Mouse (Mus musculus) hindbrain, embryonic 15.5 days (tissue): ENCODE data around the gene Gm20388. TPM values are rescaled to one million over a fixed set of nuclear protein-coding genes. Genes with fewer than 3 reads are reported as not detected.

Source experiments
- ATAC-seq: fragments of 200-750 bp; cut with Nextera tagmentation; 2 replicates; pipeline ENCODE4 v1.8.0; 2017; ENCODE audit warnings: low read depth, moderate number of reproducible peaks, moderate TSS enrichment; ENCODE audit not compliant: low FRiP score
- H3K27ac ChIP-seq: fragments of 300-500 bp; sonication (generic); replicated peaks from 2 replicates; pipeline ENCODE4 v1.5.1; 2015; ENCODE audit warnings: mild to moderate bottlenecking, inconsistent platforms
- H3K27me3 ChIP-seq: fragments of 300-500 bp; sonication (generic); 2 replicates; pipeline ENCODE4 v1.6.1; 2015; ENCODE audit warnings: control low read depth, inconsistent platforms
- H3K36me3 ChIP-seq: fragments of 300-500 bp; sonication (generic); 2 replicates; pipeline ENCODE4 v1.6.1; 2015; ENCODE audit warnings: control low read depth, inconsistent platforms
- H3K4me1 ChIP-seq: fragments of 300-500 bp; sonication (generic); replicated peaks from 2 replicates; pipeline ENCODE4 v1.6.1; 2015; ENCODE audit warnings: control low read depth, inconsistent platforms
- H3K4me2 ChIP-seq: fragments of 300-500 bp; sonication (generic); 2 replicates; pipeline ENCODE4 v1.6.1; 2015; ENCODE audit warnings: moderate library complexity, mild to moderate bottlenecking, inconsistent platforms
- H3K4me3 ChIP-seq: fragments of 300-500 bp; sonication (generic); 2 replicates; pipeline ENCODE4 v1.5.1; 2015; ENCODE audit warnings: mild to moderate bottlenecking, inconsistent platforms
- H3K9ac ChIP-seq: fragments of 300-500 bp; sonication (generic); 2 replicates; pipeline ENCODE4 v1.6.1; 2015; ENCODE audit warnings: inconsistent platforms
- H3K9me3 ChIP-seq: fragments of 300-500 bp; sonication (generic); 2 replicates; pipeline ENCODE4 v1.6.1; 2016; ENCODE audit warnings: control low read depth, inconsistent platforms
- WGBS: fragments of 180-500 bp; shearing (Covaris S2); methylation state at CpG from one replicate; pipeline ENCODE4 v1.1.7; 2015; 5-methylcytosine and 5-hydroxymethylcytosine counted together
- polyA plus RNA-seq: library from polyadenylated mRNA; unstranded; fragments of >200 nt; fragmentation: Nextera tagmentation; extraction: Ambion mirVana; gene quantifications from 2 replicates; pipeline ENCODE4 v1.2.1, GENCODE M21; 2015

The Gm20388 gene
- polyA plus RNA-seq, 1 experiment from 2014 or later = 5.4 TPM

DNA sequence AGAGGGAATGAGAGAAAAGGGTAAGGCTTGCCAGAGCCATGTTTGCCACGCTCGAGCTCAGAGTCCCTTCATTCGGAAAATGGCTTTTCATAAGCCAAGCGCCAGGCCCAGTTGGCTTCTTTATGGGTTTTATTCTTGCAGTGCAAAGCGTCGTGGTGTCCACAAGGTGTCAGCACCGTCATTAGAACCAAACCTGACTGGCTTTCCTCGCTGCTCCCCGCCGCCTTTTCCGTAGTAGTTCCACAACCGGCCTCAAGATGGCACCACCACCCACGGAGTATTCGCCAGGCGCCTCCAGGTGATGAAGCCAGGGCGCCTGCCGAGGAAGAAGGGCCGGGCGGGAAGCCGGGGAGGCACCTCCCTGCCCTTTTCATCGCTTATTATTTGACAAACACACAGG lies 1202.6 kb downstream of the Gm20388 start:
- Histone ChIP-seq H3K27me3 (peaks cover 68% of the 10 kb centered on the region), H3K4me1 (peaks cover 17% of the 10 kb centered on the region), H3K9me3 (no peaks in the 10 kb centered on the region), H3K4me3 (no peak overlapping the region), H3K9ac (no peak overlapping the region), H3K27ac (no peak overlapping the region), H3K36me3 (no peaks in the 10 kb centered on the region), H3K4me2 (0 out of 2 replicates have a peak overlapping the region, but pooled peaks have one; percentile 14)
- peak; percentile 35; the same call in 1 of the 2 replicates for ATAC-seq
- WGBS = under 1% methylated on average over 21 of the region's 21 CpGs

DNA sequence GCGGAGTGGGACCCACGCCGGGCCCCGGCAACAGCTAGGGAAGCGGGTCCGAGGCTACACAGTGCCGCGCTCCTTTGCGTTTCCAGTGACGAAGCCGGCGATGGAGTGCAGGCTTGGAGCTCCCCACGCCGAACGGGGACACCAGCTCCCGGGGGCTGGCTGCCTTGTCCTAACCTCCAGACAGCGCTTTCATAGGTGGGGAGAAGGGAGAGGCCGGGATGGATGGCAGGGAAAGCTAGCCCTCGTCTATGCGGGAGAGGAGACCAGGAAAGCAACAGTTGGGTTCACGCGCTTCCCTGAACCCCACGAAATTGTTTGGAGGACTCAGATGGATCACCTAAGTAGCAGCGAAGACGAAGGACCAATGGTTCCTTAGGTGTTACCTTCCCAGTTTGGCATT lies 1204.5 kb downstream of the Gm20388 start:
- Histone ChIP-seq H3K36me3 (no peaks in the 10 kb centered on the region), H3K4me2 (no peak overlapping the region), H3K4me1 (peaks cover 15% of the 10 kb centered on the region), H3K9ac (no peak overlapping the region), H3K4me3 (no peak overlapping the region), H3K27ac (no peak overlapping the region), H3K27me3 (peaks cover 83% of the 10 kb centered on the region), H3K9me3 (no peaks in the 10 kb centered on the region)
- ATAC-seq = no peak
- under 1% methylated on average over 24 of the region's 25 CpGs for WGBS

DNA sequence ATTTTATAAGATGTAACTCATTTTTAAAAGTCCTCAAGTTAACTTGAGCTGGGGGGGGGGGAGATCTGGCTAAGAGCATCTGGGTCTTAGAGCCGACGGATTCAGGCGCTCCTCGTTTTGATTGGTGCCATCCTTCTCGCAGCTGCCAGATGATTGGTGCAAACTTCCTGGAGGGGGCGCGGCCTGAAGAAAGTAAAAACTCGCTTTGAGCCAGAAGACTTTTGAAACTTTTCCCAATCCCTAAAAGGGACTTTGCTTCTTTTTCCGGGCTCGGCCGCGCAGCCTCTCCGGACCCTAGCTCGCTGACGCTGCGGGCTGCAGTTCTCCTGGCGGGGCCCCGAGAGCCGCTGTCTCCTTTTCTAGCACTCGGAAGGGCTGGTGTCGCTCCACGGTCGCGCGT lies 1205.3 kb downstream of the Gm20388 start, which contains the start of gene Foxc2:
Gene Foxc2, plus strand, starts transcription at position 224 of the 400 bp plus-strand sequence.
- Histone ChIP-seq H3K9me3 (no peaks in the 10 kb centered on the region), H3K36me3 (no peaks in the 10 kb centered on the region), H3K27ac (0 out of 2 replicates have a peak within 1 kb of the TSS, but pooled peaks have one; percentile 4), H3K4me2 (peak within 1 kb of the TSS; percentile 56), H3K4me3 (peak within 1 kb of the TSS; percentile 34), H3K27me3 (peaks cover 85% of the 10 kb centered on the region), H3K9ac (no peak within 1 kb of the TSS; the same call in 1 of the 2 replicates), H3K4me1 (peaks cover 15% of the 10 kb centered on the region)
- no peak for ATAC-seq
- 0% methylated on average over 25 of the region's 25 CpGs for WGBS

DNA sequence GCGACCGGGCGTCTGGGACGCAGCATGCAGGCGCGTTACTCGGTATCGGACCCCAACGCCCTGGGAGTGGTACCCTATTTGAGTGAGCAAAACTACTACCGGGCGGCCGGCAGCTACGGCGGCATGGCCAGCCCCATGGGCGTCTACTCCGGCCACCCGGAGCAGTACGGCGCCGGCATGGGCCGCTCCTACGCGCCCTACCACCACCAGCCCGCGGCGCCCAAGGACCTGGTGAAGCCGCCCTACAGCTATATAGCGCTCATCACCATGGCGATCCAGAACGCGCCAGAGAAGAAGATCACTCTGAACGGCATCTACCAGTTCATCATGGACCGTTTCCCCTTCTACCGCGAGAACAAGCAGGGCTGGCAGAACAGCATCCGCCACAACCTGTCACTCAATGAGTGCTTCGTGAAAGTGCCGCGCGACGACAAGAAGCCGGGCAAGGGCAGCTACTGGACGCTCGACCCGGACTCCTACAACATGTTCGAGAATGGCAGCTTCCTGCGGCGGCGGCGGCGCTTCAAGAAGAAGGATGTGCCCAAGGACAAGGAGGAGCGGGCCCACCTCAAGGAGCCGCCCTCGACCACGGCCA lies 1206.0 kb downstream of the Gm20388 start:
- H3K4me1 ChIP-seq = peaks cover 15% of the 10 kb centered on the region
- H3K27ac ChIP-seq = 0 out of 2 replicates have a peak overlapping the region, but pooled peaks have one; percentile 4
- no peaks in the 10 kb centered on the region for H3K36me3 ChIP-seq
- no peaks in the 10 kb centered on the region for H3K9me3 ChIP-seq
- H3K9ac ChIP-seq = no peak overlapping the region; the same call in 1 of the 2 replicates
- peaks cover 87% of the 10 kb centered on the region for H3K27me3 ChIP-seq
- peak overlapping the region; percentile 34 for H3K4me3 ChIP-seq
- peak overlapping the region; percentile 56 for H3K4me2 ChIP-seq
- WGBS = under 1% methylated on average over 55 of the region's 55 CpGs
- ATAC-seq = peak; percentile 47; the same call in 1 of the 2 replicates

DNA sequence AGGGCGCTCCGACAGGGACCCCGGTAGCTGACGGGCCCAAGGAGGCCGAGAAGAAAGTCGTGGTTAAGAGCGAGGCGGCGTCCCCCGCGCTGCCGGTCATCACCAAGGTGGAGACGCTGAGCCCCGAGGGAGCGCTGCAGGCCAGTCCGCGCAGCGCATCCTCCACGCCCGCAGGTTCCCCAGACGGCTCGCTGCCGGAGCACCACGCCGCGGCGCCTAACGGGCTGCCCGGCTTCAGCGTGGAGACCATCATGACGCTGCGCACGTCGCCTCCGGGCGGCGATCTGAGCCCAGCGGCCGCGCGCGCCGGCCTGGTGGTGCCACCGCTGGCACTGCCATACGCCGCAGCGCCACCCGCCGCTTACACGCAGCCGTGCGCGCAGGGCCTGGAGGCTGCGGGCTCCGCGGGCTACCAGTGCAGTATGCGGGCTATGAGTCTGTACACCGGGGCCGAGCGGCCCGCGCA lies 1206.6 kb downstream of the Gm20388 start:
- no peak overlapping the region for H3K9ac ChIP-seq
- peaks cover 87% of the 10 kb centered on the region for H3K27me3 ChIP-seq
- H3K4me2 ChIP-seq = peak overlapping the region; percentile 56
- under 1% methylated on average over 60 of the region's 62 CpGs for WGBS
- no peak for ATAC-seq
- H3K4me1 ChIP-seq = peaks cover 15% of the 10 kb centered on the region
- no peaks in the 10 kb centered on the region for H3K9me3 ChIP-seq
- no peak overlapping the region for H3K27ac ChIP-seq
- peak overlapping the region; percentile 34 for H3K4me3 ChIP-seq
- no peaks in the 10 kb centered on the region for H3K36me3 ChIP-seq

DNA sequence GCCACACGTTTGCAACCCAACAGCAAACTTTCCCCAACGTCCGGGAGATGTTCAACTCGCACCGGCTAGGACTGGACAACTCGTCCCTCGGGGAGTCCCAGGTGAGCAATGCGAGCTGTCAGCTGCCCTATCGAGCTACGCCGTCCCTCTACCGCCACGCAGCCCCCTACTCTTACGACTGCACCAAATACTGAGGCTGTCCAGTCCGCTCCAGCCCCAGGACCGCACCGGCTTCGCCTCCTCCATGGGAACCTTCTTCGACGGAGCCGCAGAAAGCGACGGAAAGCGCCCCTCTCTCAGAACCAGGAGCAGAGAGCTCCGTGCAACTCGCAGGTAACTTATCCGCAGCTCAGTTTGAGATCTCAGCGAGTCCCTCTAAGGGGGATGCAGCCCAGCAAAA lies 1207.3 kb downstream of the Gm20388 start:
- WGBS = under 1% methylated on average over 28 of the region's 28 CpGs
- Histone ChIP-seq H3K9ac (no peak overlapping the region), H3K27me3 (peaks cover 87% of the 10 kb centered on the region), H3K4me2 (0 out of 2 replicates have a peak overlapping the region, but pooled peaks have one; percentile 56), H3K4me1 (peaks cover 15% of the 10 kb centered on the region), H3K4me3 (peak overlapping the region; percentile 34), H3K36me3 (no peaks in the 10 kb centered on the region), H3K9me3 (no peaks in the 10 kb centered on the region), H3K27ac (no peak overlapping the region)
- ATAC-seq = no peak

DNA sequence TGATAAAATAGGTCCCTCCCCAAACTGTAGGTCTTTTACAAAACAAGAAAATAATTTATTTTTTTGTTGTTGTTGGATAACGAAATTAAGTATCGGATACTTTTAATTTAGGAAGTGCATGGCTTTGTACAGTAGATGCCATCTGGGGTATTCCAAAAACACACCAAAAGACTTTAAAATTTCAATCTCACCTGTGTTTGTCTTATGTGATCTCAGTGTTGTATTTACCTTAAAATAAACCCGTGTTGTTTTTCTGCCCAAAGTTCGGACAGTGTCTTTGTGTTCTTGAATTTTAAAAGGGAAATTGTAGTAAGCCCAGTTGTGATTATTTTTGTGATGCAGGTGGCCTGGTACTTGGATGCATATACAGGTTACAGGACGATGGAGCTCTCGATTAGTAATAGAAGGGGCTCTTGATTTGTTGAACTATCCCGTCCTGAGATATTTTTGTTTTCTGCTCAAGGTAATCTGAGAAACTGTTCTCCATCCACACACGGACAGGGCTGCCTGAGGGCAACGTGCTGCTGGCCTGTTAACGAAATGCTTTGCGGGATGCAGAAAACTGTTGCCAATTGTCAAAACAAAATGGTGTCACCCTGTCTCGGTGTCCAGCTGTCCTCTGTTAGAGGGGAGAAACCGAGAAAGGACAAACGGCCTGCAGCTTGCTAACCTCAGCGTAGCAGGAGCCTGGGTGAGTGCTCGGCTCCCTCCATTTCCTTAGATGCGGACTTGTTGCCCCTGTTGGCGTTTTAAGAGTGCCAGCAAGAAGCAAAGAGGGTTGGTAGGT lies 1208.2 kb downstream of the Gm20388 start:
- no peaks in the 10 kb centered on the region for H3K36me3 ChIP-seq
- no peak overlapping the region for H3K9ac ChIP-seq
- H3K4me3 ChIP-seq = peak overlapping the region; percentile 0; the same call in 1 of the 2 replicates
- WGBS = 4% methylated on average over 18 of the region's 18 CpGs
- H3K4me2 ChIP-seq = no peak overlapping the region
- H3K27me3 ChIP-seq = peaks cover 90% of the 10 kb centered on the region
- H3K27ac ChIP-seq = no peak overlapping the region
- H3K4me1 ChIP-seq = peaks cover 15% of the 10 kb centered on the region
- ATAC-seq = no peak
- no peaks in the 10 kb centered on the region for H3K9me3 ChIP-seq

DNA sequence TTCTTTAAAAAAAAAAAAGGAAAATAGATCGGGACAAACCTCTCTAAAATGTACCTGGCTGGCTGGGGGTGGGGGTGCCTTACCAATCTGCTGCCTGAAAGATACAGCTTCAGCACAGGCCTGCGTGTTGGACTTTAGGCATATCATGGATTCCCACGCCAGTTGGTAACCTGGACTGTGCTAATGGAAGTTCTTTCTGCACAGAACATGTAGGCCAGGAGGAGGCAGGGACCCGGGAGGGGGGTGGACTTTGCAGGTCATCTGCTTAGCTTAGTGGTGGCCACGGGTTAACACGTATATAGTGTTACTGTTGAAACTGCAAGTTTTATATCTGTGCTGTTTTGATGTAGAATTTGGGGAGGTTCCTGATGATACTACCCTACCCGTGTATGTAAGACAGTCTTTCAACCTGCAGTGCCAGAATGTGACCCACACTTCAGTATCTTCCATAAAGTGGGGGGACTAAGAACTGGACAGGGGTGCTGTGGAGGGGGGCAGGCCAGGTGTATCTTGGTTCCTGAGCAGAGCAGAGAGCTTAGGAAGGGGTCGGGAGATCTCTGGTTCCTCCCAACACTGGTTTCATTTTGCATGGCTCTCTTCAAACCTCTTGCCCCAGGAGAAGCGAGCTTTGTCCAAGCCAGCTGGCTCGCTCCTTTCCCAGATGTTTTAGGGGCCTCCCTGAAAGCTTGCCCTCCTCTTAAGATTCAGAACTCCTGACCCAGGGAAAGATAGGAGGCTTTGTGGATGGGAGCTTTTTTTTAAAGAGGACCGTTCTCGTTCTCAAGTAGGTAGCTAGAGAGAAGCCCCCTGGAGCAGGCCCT lies 1209.2 kb downstream of the Gm20388 start:
- no peak overlapping the region for H3K27ac ChIP-seq

DNA sequence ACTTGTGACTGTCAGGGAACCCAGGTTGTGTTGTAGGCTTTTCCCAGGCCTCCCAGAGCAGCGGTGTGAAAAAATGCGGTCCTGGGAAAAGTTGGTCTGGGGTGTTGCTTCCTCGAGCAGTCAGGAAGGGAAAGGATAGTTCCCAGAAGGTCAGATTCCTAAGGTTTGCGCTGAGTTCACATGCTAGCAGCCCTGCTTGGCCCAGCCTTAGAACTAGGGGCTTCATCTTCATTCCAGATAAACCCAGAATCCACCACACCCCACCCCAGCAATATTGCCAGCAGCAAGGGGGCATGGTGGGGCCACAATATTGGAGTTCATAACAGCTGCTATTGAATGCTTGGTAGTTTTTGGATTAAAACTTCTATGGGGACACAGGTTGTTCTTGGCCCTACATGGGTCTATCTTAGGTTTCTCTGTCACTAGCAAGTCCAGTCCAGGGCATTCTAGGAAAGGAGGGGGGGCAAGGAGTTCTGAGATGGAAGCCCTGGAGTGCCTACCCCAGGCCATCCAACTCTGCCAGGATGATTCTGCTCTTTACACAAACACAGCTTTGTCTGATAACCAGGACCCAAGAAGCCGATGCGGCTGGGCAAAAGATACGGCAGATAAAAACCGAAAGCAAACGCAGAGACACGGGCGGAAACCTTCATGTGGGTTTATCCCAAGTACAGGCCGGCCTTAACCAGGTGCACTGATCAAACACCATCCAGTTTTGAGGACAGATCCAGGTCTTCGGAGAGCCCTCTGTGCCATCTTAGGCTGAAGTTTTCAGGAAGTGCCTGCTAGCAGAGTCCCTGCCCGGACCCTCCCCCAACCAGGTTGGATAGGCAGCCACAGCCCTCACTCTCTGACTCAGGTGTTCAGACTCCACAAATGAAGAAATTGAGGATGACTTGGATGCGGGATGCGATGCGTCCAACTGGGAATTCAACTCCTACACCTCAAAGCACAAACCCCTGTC lies 1210.1 kb downstream of the Gm20388 start:
- H3K4me2 ChIP-seq = no peak overlapping the region
- H3K9me3 ChIP-seq = no peaks in the 10 kb centered on the region
- H3K27ac ChIP-seq = no peak overlapping the region
- ATAC-seq = no peak
- H3K4me3 ChIP-seq = no peak overlapping the region
- 6% methylated on average over 17 of the region's 17 CpGs for WGBS
- H3K27me3 ChIP-seq = peaks cover 92% of the 10 kb centered on the region
- peaks cover 20% of the 10 kb centered on the region for H3K4me1 ChIP-seq
- H3K36me3 ChIP-seq = no peaks in the 10 kb centered on the region
- H3K9ac ChIP-seq = no peak overlapping the region

More for the DNA sequence above, 1209.2 kb downstream of the Gm20388 start:
- WGBS = 8% methylated on average over 12 of the region's 12 CpGs
- no peak for ATAC-seq
- 0 out of 2 replicates have a peak overlapping the region, but pooled peaks have one; percentile 0 for H3K4me3 ChIP-seq
- H3K36me3 ChIP-seq = no peaks in the 10 kb centered on the region
- H3K9ac ChIP-seq = no peak overlapping the region
- H3K9me3 ChIP-seq = no peaks in the 10 kb centered on the region
- H3K4me1 ChIP-seq = peaks cover 15% of the 10 kb centered on the region
- H3K27me3 ChIP-seq = peaks cover 91% of the 10 kb centered on the region
- no peak overlapping the region for H3K4me2 ChIP-seq

DNA sequence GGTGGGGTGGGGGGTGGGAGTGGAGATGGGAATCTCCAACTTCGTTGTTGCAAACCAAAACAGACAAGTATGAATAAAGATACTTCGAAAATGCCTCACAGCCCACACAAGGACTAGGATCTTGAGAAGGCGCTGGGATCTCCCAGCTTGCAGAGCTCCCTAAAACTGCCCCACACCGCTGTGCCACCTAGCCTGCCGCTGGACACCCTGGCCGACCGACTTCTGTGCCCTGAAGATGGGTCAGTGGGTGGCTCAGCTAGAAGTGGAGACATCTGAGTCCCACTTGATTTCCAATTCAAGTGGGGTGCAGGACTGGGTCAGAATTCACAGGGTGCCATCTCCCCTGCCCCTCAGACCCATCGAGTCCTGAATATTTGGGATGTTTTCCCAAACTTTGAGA lies 1211.1 kb downstream of the Gm20388 start:
- Histone ChIP-seq H3K27me3 (peaks cover 93% of the 10 kb centered on the region), H3K9ac (no peak overlapping the region), H3K27ac (no peak overlapping the region), H3K4me1 (peaks cover 14% of the 10 kb centered on the region), H3K36me3 (no peaks in the 10 kb centered on the region), H3K4me2 (no peak overlapping the region), H3K4me3 (no peak overlapping the region), H3K9me3 (no peaks in the 10 kb centered on the region)
- WGBS = 8% methylated on average over 8 of the region's 8 CpGs
- ATAC-seq = no peak

DNA sequence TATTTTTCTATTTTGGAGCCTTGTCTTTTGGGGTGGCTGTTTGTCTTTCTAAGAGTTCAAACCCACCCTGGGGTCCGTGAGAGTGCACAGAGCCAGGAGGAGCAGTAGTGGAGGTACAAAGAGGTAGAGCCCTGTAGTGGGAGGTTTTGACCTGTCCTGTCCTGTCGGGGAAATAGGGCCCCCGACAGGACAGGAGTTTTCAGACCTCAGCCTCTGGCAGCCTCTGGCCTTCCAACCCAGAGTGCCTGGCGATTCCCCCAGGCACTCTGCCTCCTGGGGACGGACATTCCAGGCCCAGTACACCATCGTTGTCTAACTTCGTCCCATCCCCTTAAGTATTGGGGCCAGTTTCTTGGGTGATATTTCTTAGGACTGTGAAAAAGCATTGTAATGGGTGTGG lies 1211.7 kb downstream of the Gm20388 start:
- H3K4me3 ChIP-seq = no peak overlapping the region
- no peaks in the 10 kb centered on the region for H3K36me3 ChIP-seq
- 10% methylated on average over 7 of the region's 7 CpGs for WGBS
- H3K9ac ChIP-seq = no peak overlapping the region
- no peak overlapping the region for H3K4me2 ChIP-seq
- H3K27me3 ChIP-seq = peaks cover 93% of the 10 kb centered on the region
- no peak overlapping the region for H3K27ac ChIP-seq
- peaks cover 10% of the 10 kb centered on the region for H3K4me1 ChIP-seq
- no peaks in the 10 kb centered on the region for H3K9me3 ChIP-seq
- ATAC-seq = no peak
